Mouse (Mus musculus) MEL (cell line): ENCODE measurements around the gene Fgf8.

ENCODE experiments used
- CHD2 ChIP-seq: IDR thresholded peaks from 2 replicates; pipeline ENCODE4 v1.6.1; 2011; ENCODE audit warnings: low read length, improper control_type of control experiment
- CTCF ChIP-seq, 3 experiments: IDR thresholded peaks in 2 of 3; conservative IDR thresholded peaks in 1 of 3; 2 replicates each; pipeline ENCODE4 v1.5.1; 2011 to 2012; ENCODE audit warnings: low read length in 3 of 3, low read depth in 2 of 3, mild to moderate bottlenecking in 2 of 3, improper control_type of control experiment in 1 of 3, inconsistent platforms in 1 of 3, mixed read lengths in 1 of 3, moderate library complexity in 1 of 3; ENCODE audit not compliant: control insufficient read depth in 1 of 3, insufficient read depth in 1 of 3, poor library complexity in 1 of 3, severe bottlenecking in 1 of 3
- GATA1 ChIP-seq: IDR thresholded peaks from 2 replicates; pipeline ENCODE4 v1.6.1; 2011; ENCODE audit warnings: low read depth, low read length, improper control_type of control experiment
- POLR2A ChIP-seq, 2 experiments: IDR thresholded peaks; 2 replicates each; pipeline ENCODE4 v1.6.1; 2011 to 2012; ENCODE audit warnings: low read length in 2 of 2, mild to moderate bottlenecking in 2 of 2, control low read depth in 1 of 2, improper control_type of control experiment in 1 of 2, low read depth in 1 of 2, moderate library complexity in 1 of 2; ENCODE audit not compliant: control insufficient read depth in 1 of 2, insufficient read depth in 1 of 2, poor library complexity in 1 of 2

DNA sequence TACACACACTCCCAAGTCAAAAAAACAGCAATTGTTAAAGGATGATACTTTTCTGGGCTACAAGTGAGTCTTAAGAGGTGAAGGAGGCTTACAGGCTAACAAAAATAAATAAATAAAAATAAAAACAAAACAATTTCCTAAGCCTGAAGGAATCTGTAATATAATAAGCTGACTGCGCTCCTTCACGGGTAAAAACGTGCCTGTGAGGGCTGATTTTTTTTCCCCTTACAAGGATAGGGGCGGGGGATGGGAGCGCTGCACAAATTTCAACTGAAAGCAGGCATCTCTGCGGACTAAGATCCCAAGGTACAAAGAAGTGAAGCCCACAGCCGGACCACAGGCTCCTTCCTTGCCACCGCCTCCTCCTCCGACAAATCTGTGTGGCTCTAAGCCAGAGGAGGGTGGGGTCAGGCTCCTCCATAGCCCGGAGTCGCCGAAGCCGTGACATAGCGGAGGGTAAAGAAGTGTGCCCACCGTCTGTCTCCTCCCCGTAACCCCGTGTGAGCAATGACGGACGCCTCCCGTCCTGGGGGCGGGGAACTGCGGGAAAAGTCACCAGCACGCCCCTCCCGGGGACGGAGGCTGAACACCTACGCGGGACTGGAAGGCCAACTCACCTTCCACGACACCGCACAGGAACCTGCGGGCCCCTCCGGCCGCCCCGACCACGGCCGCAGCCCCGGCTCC lies 39.7 kb upstream of the Fgf8 start:
- TF ChIP-seq CTCF (IDR thresholded peaks at IDR 0.05 in 2 of 3, conservative IDR thresholded peaks at IDR 0.05 in 1 of 3; ENCODE audit: control insufficient read depth in 1 of 3, insufficient read depth in 1 of 3, low read depth in 2 of 3, low read length in 3 of 3, poor library complexity in 1 of 3, severe bottlenecking in 1 of 3) (no peak), CHD2 (no peak; the same call in 1 of the 2 replicates), POLR2A (IDR thresholded peaks at IDR 0.05; ENCODE audit: control insufficient read depth in 1 of 2, insufficient read depth in 1 of 2, low read depth in 1 of 2, low read length in 2 of 2, poor library complexity in 1 of 2) (no peak), GATA1 (no peak)
